Mouse (Mus musculus) retina, postnatal 1 day (tissue): ENCODE data around the gene Tspan2.

Experiments used
- DNase-seq: peaks from one replicate; pipeline ENCODE4 v3.0.0-alpha.2; 2012

The Tspan2 gene

DNA sequence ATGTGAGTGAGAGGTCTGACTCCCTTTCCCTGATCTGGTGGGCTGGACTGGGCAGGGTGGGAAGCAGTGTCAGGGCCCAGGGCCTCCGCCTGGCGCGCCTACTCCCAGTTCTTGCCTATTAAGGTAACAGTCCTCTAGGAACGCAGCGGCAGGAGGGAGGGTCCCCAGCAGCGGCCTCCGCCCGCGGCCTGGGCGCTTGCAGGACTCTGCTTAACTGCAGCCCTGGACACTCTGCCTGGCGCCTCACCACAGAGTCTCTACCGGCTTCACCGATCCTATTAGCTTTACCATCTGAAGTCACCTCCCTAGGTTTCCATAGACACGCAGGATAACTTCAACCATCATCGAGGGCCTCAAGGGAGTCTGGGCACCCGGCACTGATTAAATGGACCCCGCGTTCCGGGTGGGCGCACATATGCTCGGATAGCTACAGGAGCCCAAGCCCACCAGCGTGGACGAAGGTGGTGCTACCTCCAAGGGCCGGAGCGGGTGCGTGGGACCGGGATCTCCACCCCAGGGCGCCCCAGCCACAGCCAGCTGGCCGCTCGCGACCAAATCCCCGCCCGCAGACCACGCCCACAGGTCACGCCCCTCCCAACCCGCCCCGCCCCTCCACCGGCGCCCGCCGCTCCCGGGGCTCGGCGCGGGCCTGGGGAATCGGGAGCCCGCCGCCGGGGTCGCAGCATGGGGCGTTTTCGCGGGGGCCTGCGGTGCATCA, at the start of gene Tspan2:
Gene Tspan2 (plus strand): TSS at position 217 of the 718 bp plus-strand sequence.
- peak; percentile 77 for DNase-seq

DNA sequence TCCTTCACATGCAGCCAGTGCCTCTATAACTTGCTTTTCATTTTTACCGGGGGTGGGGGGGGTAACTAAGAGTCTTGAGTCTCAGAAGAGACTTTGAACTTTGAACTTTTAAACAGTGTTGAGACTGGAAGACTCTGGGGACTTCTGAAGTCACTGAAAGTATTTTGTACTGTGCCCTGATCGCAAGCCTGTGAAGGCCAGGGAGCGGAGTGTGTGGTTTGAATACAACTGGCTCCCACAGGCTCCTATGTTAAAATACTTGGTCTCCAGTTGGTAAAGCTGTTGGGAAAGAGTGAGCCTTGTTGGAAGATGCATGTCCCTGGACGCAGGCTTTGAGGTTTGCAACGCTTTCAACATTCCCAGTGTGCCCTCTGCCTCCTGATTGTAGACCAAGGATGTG, 47.5 kb upstream of the Tspan2 start:
- DNase-seq, result no peak

DNA sequence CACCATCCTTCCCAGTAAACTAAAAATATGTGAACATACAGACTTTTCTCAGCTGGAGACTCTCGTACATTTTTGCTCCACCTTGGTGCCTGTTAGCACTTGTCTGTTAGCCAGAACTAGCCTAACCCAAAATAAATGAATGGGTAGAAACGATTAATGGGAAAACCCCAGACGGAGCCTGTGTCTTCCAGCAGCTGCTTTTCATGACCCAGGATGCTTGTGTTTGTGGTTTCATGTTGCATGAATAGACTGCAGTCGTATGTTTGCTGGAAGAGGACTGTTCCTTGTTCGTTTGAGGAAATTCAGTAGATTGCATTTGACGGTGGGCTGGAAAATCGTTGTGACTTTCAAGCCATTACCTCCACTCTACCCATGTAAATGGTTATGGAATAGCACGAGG, 46.5 kb upstream of the Tspan2 start:
- DNase-seq, result no peak

- peak; percentile 79 for DNase-seq
Measured at GRCm38 (mm10) chr3:102691802-102692484, 42.4 kb upstream of the Tspan2 start.

DNA sequence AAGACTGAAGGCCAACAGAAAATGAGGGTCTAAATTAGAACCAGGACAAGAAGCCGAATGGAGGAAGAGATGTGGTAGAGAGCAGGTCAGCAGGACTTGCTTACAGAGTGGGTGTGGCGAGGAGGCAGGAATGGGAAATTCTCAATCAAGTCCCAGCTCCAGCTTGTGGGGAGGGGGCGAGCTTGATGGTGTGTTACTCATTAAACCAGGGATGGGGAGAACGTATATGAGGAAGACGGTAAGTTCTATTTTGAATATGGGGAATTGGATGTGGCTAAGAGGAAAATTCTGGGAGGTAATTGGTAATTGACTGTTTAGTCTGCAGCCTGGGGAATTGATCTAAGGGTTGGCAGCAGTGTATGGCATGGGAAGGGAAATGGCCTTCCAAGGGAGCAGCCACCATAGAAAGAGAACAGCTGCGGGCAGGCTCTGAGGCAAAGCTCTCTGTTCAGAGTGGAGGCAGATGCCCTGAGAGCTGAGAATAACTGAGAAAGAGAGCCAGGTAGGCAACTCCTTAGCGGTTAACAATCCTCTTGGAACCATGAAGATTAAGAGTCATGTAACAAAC, 41.5 kb upstream of the Tspan2 start:
- no peak for DNase-seq

GRCm38 (mm10) chr3:102698127-102698526, 36.2 kb upstream of the Tspan2 start:
- DNase-seq, result no peak

GRCm38 (mm10) chr3:102701303-102701702, 33.0 kb upstream of the Tspan2 start:
- no peak for DNase-seq

DNA sequence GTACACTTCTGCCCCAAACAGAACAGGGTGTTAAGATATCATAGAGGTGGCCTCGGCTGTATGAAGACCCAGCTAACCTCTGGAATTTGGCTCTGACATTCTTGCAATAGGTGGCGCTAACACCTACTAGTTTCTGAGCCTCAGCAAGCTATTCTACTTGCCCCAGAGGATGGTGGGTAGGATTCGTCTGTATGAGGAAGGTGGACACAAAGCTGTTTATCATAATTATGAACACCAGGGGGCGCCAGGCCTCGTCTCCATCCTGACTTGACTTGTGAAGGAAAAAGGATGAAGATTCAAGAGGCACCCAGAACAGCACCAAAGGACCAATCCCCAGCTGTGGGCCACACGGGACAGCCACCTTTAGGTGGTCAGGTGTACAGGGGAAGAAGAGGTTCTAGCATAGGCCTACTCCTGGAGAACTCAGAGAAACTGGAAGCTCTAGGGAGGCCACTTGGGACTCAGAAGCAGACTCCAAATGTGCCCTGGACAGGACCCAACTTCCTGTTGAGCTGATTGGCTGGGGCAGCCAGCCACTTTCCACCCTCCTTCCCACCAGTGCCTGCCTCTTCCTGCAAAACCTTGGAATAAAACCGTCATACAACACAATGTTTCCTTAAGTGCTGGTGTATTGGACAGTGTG, 32.3 kb upstream of the Tspan2 start:
- peak; percentile 75 for DNase-seq

DNA sequence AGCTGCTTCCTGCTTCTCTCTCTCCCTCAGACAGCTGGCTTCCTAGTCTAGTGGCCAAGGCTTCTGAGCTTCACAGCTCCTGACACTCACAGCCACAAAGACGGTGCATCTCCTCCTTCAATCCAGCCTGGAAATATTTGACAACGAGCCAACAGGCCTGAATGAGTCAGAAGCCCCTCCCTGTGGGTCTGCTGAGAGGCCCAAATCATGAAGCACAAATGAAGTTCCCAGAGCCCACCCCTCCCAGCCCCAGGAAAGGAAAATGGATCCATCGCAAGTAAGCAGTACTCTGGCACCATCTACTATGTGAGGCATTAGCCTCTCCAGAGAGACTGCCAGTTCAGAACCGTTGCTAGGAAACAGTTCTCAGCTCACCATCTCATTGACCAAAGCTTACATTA, 30.3 kb upstream of the Tspan2 start:
- DNase-seq, result peak; percentile 20

GRCm38 (mm10) chr3:102708599-102708998, 25.7 kb upstream of the Tspan2 start:
- no peak for DNase-seq

DNA sequence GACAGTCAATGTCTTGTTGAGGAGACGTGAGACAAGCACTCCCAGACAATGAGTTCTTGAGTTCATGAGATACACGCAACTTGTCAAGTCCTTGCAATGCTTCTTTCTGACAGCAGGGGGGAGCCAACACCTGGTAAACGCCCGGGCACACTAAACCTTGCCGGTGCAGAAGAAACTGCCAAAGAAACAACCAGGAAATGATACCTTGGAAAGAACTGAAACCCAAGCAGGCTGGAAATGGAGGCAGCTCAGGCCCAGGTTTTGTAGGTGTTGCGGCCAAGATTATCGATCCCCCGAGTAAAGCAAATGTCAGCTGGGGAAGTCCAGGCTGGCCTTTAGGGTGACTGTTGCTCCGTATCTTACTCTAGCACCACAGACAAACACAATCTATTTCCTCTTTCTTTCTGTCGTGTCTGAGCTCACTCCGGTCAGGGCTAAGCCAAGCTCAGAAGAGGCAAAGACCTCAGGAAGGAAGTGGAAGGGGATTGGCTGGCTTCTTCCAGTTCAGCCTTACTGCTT, 19.2 kb upstream of the Tspan2 start:
- DNase-seq, result peak; percentile 82

DNA sequence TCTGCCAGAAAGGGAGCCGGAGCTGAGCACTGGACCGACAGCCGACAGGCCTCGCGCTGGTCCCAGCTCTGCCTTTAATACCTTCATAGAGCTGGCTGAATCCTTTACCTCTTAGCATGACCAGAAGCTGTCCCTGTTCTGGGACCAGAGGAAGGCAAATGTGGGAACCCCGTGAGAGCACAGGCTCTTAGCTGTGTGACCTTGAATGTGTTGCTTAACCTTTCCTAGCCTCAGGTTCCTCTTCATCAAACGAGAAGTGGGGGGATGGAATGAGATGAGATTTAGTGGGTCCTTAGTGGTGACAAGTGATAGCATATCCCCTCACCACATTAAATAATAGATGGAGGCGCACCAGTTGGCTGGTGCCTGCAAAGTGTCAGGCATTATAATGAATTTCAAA, 18.5 kb upstream of the Tspan2 start:
- no peak for DNase-seq

- no peak for DNase-seq
Measured at GRCm38 (mm10) chr3:102717586-102718285, 16.6 kb upstream of the Tspan2 start.

- no peak for DNase-seq
Measured at GRCm38 (mm10) chr3:102723154-102723553, 11.2 kb upstream of the Tspan2 start.

- DNase-seq, result peak; percentile 13
Measured at GRCm38 (mm10) chr3:102723841-102724570, 10.3 kb upstream of the Tspan2 start.

DNA sequence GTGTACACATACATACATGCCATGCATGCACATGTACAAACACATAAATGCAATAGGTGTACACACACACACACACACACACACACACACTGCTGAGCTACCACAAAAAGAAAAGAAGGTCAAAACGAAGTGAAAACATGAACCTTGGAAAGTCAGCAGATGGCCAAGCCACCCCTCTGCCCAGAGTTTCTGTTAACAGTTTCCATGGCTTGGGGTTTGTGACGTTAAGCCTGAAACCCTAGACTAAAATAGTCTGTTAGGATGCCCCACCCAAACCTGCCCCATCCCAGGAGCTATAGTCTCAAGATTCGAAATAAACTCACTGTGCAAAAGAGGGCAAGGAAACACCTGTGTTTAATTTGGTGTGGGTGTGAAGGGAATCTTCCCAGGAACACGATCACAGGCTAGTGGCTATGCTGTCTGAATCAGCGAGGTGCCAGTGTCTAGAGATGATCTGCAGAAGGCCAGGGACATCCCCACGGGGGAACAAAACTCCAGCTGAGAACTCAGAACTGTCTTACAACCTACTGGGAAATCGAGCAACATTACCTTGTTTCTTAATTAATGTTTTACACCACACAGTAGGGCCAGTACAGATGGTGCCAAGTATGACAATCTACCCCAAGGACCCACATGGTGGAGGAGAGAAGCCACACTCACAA, 9.4 kb upstream of the Tspan2 start:
- DNase-seq, result no peak

DNA sequence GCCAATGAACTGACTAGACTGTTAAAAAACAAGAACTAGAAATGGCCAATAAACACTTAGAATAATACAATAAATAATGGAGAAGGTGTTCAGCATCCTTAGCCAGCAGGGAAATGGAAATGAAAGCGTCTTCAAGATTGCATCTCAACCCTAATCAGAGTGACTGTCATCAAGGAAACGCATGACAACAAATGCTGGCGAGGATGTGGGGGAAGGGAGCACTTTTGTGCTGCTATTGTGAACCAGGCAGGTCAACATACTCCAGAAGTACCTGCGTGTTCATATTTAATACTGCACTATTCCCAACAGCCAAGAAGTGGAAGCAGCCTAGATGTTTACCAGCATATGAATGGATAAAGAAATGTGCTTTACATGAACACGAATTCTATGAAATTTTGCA, 4.9 kb upstream of the Tspan2 start:
- peak; percentile 15 for DNase-seq

GRCm38 (mm10) chr3:102731112-102731511, 3.2 kb upstream of the Tspan2 start:
- no peak for DNase-seq

DNA sequence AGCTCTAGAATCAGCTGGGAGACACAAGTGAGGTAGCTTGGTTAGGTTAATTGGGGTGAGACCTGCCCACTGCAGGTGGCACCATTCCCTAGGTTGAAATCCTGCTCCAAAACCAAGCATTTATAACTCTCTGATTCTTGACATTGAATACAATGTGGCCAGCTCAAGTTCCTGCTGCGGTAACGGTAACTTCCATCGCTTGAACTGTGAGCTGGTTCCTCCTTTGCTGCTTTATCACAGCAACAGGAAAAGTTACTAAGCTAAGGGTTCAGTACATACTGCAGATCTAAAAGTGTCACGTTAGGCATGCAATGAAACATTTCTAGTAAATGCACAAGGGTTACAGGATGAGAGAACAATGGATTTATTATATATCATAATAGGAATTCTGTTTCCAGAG, 1.7 kb upstream of the Tspan2 start:
- no peak for DNase-seq

GRCm38 (mm10) chr3:102733050-102733449, 1.3 kb upstream of the Tspan2 start:
- no peak for DNase-seq

GRCm38 (mm10) chr3:102733936-102734312, 405 bp upstream of the Tspan2 start:
- no peak for DNase-seq
